ENCODE assay signal across 23 mouse cellular contexts in genomic region chr12:85929711-85930110, GRCm38 (mm10).
A peak's percentile ranks its signal among the peaks of the same experiment; 100 is the strongest.
DNase-seq lines count a peak whose midpoint lies in the region; ATAC-seq lines count a peak whose summit lies in the region.
"Had no signal": no experiment of that assay in that cellular context is flagged by ENCODE, and none has a peak within 500 bp of the region (broad histone marks: within the 10 kb centered on the region; RNA-seq: fewer than 3 reads in every experiment).

No protein-coding gene starts in this region.

- no peaks in the 10 kb centered on the region for H3K27me3 ChIP-seq in heart, embryonic 11.5 days (ENCODE audit: control insufficient read depth, insufficient read depth, low read length)
- H3K27me3 ChIP-seq in limb, embryonic 13.5 days = no peaks in the 10 kb centered on the region
- no peaks in the 10 kb centered on the region for H3K27me3 ChIP-seq in limb, embryonic 10.5 days (ENCODE audit: low read depth, poor library complexity, severe bottlenecking)
- H3K27me3 ChIP-seq in embryonic facial prominence, embryonic 13.5 days = no peaks in the 10 kb centered on the region
- H3K27me3 ChIP-seq in stomach, embryonic 15.5 days (replicated peaks) = no peaks in the 10 kb centered on the region
- H3K27me3 ChIP-seq: forebrain, embryonic 12.5 days; neural tube, embryonic 15.5 days had no signal

- no peak overlapping the region for H3K4me2 ChIP-seq in heart, embryonic 11.5 days
- H3K4me2 ChIP-seq in limb, embryonic 13.5 days (replicated peaks) = no peak overlapping the region
- no peak overlapping the region for H3K4me2 ChIP-seq in embryonic facial prominence, embryonic 13.5 days
- no peak overlapping the region for H3K4me2 ChIP-seq in stomach, embryonic 15.5 days
- H3K4me2 ChIP-seq: forebrain, embryonic 12.5 days; liver, embryonic 11.5 days; neural tube, embryonic 15.5 days had no signal

- H3K9me3 ChIP-seq in heart, embryonic 11.5 days (replicated peaks; ENCODE audit: control insufficient read depth, low read length) = peaks cover 4% of the 10 kb centered on the region
- H3K9me3 ChIP-seq in limb, embryonic 13.5 days = no peaks in the 10 kb centered on the region
- H3K9me3 ChIP-seq in limb, embryonic 10.5 days (replicated peaks) = no peaks in the 10 kb centered on the region
- H3K9me3 ChIP-seq in embryonic facial prominence, embryonic 13.5 days = no peaks in the 10 kb centered on the region
- H3K9me3 ChIP-seq in stomach, embryonic 15.5 days = no peaks in the 10 kb centered on the region
- H3K9me3 ChIP-seq: forebrain, embryonic 12.5 days; heart, embryonic 10.5 days; neural tube, embryonic 15.5 days had no signal

- H3K27ac ChIP-seq in heart, embryonic 11.5 days (ENCODE audit: low read depth, low read length) = peak overlapping the region; percentile 41; the same call in 1 of the 2 replicates
- peak overlapping the region; percentile 61 for H3K27ac ChIP-seq in limb, embryonic 13.5 days
- H3K27ac ChIP-seq in limb, embryonic 10.5 days = no peak overlapping the region
- peak overlapping the region; percentile 41 for H3K27ac ChIP-seq in embryonic facial prominence, embryonic 13.5 days
- H3K27ac ChIP-seq in stomach, embryonic 15.5 days = peak overlapping the region; percentile 46
- H3K27ac ChIP-seq: forebrain, embryonic 12.5 days; heart, embryonic 10.5 days; neural tube, embryonic 15.5 days had no signal

- 54% methylated on average over 4 of the region's 4 CpGs for WGBS in heart, embryonic 11.5 days (ENCODE audit: insufficient replicate concordance)
- WGBS in limb, embryonic 13.5 days = 47% methylated on average over 4 of the region's 4 CpGs
- WGBS in limb, embryonic 10.5 days = 80% methylated on average over 4 of the region's 4 CpGs
- WGBS in embryonic facial prominence, embryonic 13.5 days = 60% methylated on average over 4 of the region's 4 CpGs
- 48% methylated on average over 4 of the region's 4 CpGs for WGBS in stomach, embryonic 15.5 days

- H3K4me1 ChIP-seq in heart, embryonic 11.5 days (ENCODE audit: control insufficient read depth, insufficient read depth, low read length) = peaks cover 8% of the 10 kb centered on the region; the same call in 1 of the 2 replicates
- H3K4me1 ChIP-seq in limb, embryonic 13.5 days = peaks cover 8% of the 10 kb centered on the region
- H3K4me1 ChIP-seq in limb, embryonic 10.5 days = no peaks in the 10 kb centered on the region
- peaks cover 9% of the 10 kb centered on the region for H3K4me1 ChIP-seq in embryonic facial prominence, embryonic 13.5 days
- no peaks in the 10 kb centered on the region for H3K4me1 ChIP-seq in stomach, embryonic 15.5 days
- H3K4me1 ChIP-seq: forebrain, embryonic 12.5 days; neural tube, embryonic 15.5 days had no signal

- H3K36me3 ChIP-seq in heart, embryonic 11.5 days (ENCODE audit: control insufficient read depth, insufficient read depth, low read length) = peaks cover 19% of the 10 kb centered on the region
- H3K36me3 ChIP-seq in limb, embryonic 13.5 days = peaks cover 31% of the 10 kb centered on the region
- H3K36me3 ChIP-seq in limb, embryonic 10.5 days = peaks cover 45% of the 10 kb centered on the region
- H3K36me3 ChIP-seq in embryonic facial prominence, embryonic 13.5 days = peaks cover 25% of the 10 kb centered on the region
- H3K36me3 ChIP-seq in stomach, embryonic 15.5 days = peaks cover 17% of the 10 kb centered on the region

- no peak overlapping the region for H3K4me3 ChIP-seq in heart, embryonic 11.5 days (ENCODE audit: low read depth, low read length)
- H3K4me3 ChIP-seq in limb, embryonic 13.5 days = no peak overlapping the region
- no peak overlapping the region for H3K4me3 ChIP-seq in limb, embryonic 10.5 days
- H3K4me3 ChIP-seq in embryonic facial prominence, embryonic 13.5 days = no peak overlapping the region
- no peak overlapping the region for H3K4me3 ChIP-seq in stomach, embryonic 15.5 days (replicated peaks)
- H3K4me3 ChIP-seq: forebrain, embryonic 12.5 days; heart, embryonic 10.5 days; neural tube, embryonic 15.5 days had no signal

- no peak for ATAC-seq in heart, embryonic 11.5 days (replicated peaks; ENCODE audit: insufficient number of reproducible peaks, low FRiP score, low TSS enrichment)
- no peak for ATAC-seq in limb, embryonic 13.5 days (ENCODE audit: low FRiP score, low read depth)
- no peak for ATAC-seq in embryonic facial prominence, embryonic 13.5 days (ENCODE audit: insufficient number of reproducible peaks, insufficient read depth, low FRiP score, low TSS enrichment, low read depth)
- no peak for ATAC-seq in stomach, embryonic 15.5 days (ENCODE audit: insufficient read depth, low FRiP score, low read depth)
- ATAC-seq: midbrain, embryonic 16.5 days had no signal

- intact Hi-C loops in heart, postnatal 14 days (cut with DNase I) = loop anchor here (5.0 kb wide), 1 partner anchor 148 kb away; the partner anchor contains the start of gene Tgfb3

- H3K9ac ChIP-seq in heart, embryonic 11.5 days (ENCODE audit: low read depth, low read length) = no peak overlapping the region
- H3K9ac ChIP-seq in limb, embryonic 13.5 days = no peak overlapping the region
- no peak overlapping the region for H3K9ac ChIP-seq in embryonic facial prominence, embryonic 13.5 days
- no peak overlapping the region for H3K9ac ChIP-seq in stomach, embryonic 15.5 days
- H3K9ac ChIP-seq: forebrain, embryonic 12.5 days; neural tube, embryonic 15.5 days had no signal

- no peak for DNase-seq in heart, postnatal 14 days
- DNase-seq in limb, embryonic 10.5 days (ENCODE audit: low spot score) = no peak
- DNase-seq in gastrocnemius, postnatal 4 days (ENCODE audit: low spot score in 2 of 2) = no peak
- no peak for DNase-seq in cerebellum, postnatal 36 days
- DNase-seq: adrenal gland, adult 2 months; B cell, adult 2 months; cerebellum, adult 8-10 months; gastrocnemius, postnatal 36 days; heart, postnatal 4 days; kidney, adult 11 months; lung, adult 2 months; lung, postnatal 36 days; right cerebral cortex, postnatal 14 days; spleen, adult 18-20 months had no signal
